Mouse (Mus musculus) ES-E14 (cell line): Measurements from ENCODE around the gene Terb1.

Source experiments
- CHD2 ChIP-seq: IDR thresholded peaks from 2 replicates; pipeline ENCODE4 v1.6.1; 2014; ENCODE audit warnings: mild to moderate bottlenecking, low read depth, low read length, inconsistent platforms
- HCFC1 ChIP-seq: IDR thresholded peaks from 2 replicates; pipeline ENCODE4 v1.6.1; 2012; ENCODE audit warnings: low read length, inconsistent platforms, borderline replicate concordance; ENCODE audit not compliant: insufficient read depth
- MAFK ChIP-seq: IDR thresholded peaks from 2 replicates; pipeline ENCODE4 v1.6.1; 2014; ENCODE audit warnings: mild to moderate bottlenecking, low read depth, low read length, inconsistent platforms; ENCODE audit not compliant: insufficient read depth
- ZC3H11A ChIP-seq: IDR thresholded peaks from 2 replicates; pipeline ENCODE4 v1.6.1; 2012; ENCODE audit warnings: low read depth, mild to moderate bottlenecking, inconsistent platforms, low read length, borderline replicate concordance
- ZNF384 ChIP-seq: IDR thresholded peaks from 2 replicates; pipeline ENCODE4 v1.6.1; 2012; ENCODE audit warnings: low read depth, low read length, inconsistent platforms

DNA sequence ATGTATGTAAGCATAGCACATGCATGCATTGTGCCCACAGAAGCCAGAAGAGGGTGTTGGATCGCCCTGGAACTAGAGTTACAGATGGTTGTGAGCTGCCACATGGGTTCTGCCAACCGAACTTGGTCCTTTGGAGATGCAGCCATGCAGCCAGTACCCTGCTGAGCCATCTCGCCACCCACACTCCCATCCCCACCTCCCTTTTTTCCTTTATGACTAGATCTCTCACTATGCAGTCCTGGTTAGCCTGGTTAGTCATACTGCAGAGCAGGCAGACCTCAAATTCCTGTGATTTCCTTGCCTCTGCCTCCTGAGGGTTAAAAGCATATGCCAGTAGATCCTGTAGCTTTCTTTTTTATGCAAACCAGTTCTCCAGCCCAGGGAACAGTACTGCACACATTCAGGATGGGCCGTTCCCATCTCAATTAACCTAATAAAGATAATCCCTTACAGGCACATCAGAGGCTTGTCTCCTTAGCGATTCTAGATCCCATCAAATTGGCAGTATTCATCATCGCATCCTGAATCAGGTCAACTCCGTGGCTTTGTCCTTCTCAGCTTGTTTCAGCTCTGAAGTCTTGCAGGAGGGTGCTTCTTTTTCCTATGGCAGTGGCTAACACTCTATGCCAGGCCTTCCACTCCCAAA, 99.0 kb downstream of the Terb1 start:
- no peak for TF ChIP-seq HCFC1
- TF ChIP-seq MAFK, result no peak
- no peak for TF ChIP-seq ZNF384
- TF ChIP-seq ZC3H11A, result no peak
- TF ChIP-seq CHD2, result no peak
